Mouse (Mus musculus) cortical plate, adult 2 months (tissue): ENCODE results near the gene Ptger3.

ENCODE experiments used
- CTCF ChIP-seq: fragments of 200-500 bp; IDR thresholded peaks from 2 replicates; pipeline ENCODE4 v1.5.1; 2011; ENCODE audit warnings: mild to moderate bottlenecking, control low read depth, low read length; ENCODE audit not compliant: insufficient read depth; ENCODE audit errors: extremely low read depth
- POLR2A ChIP-seq: fragments of 200-500 bp; IDR thresholded peaks from 2 replicates; pipeline ENCODE4 v1.6.1; 2011; ENCODE audit warnings: mild to moderate bottlenecking, low read length, control low read depth; ENCODE audit not compliant: insufficient read depth; ENCODE audit errors: extremely low read depth

DNA sequence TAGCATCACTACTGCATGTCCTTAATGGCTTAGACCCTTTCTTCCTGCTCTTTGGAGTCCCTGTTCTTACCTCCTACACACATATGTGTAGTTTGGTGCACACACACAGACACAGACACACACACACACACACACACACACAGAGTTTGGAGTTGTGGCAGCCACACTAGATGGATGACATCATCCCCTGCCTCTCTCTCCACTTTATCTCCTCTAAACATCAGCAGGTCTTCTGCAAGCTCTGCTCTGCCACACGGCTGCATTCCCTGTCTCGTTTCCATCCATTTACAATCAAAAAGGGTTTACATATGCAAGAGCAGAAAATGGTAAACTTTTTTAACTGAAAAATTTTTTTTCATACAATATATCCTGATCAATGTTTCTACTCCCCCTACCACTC, 64.7 kb downstream of the Ptger3 start:
- TF ChIP-seq POLR2A: no peak
- no peak for TF ChIP-seq CTCF
